Mouse (Mus musculus) megakaryocyte-erythroid progenitor cell, adult 5 weeks (primary cell): ENCODE data around the gene Hk1. TPM values are rescaled to one million over a fixed set of nuclear protein-coding genes. Genes with fewer than 3 reads are reported as not detected.

Experiments used
- polyA plus RNA-seq: library from polyadenylated mRNA; stranded (reverse); fragments of >175 nt; gene quantifications from 2 replicates; pipeline ENCODE4 v1.2.3, GENCODE M21; 2012

The Hk1 gene
- 254 and 322 TPM in 2 replicates for polyA plus RNA-seq

GRCm38 (mm10) chr10:62379808-62380207, at the start of gene Hk1:
Hk1 (minus strand) TSS chr10:62379908.

GRCm38 (mm10) chr10:62422255-62422654, 42.5 kb upstream of the Hk1 start, which contains the start of gene Hkdc1:
Hkdc1 (minus strand) TSS chr10:62422491.

GRCm38 (mm10) chr10:62252000-62252488, 127.7 kb downstream of the Hk1 start, which contains the start of gene Tacr2:
Tacr2 (plus strand) TSS chr10:62252438.

GRCm38 (mm10) chr10:62230708-62231394, 148.9 kb downstream of the Hk1 start, which contains the start of gene Tspan15:
Tspan15 (minus strand) TSS chr10:62231251.

Other genes with a start within 250 kb of the Hk1 start
- not detected in 2 replicates for gene Neurog3, start 246.8 kb downstream of the Hk1 start, polyA plus RNA-seq
- gene Fam241b, start 236.0 kb downstream of the Hk1 start, polyA plus RNA-seq: 0.28 and 0.40 TPM in 2 replicates
- 0.35 and 0.45 TPM in 2 replicates for gene Tspan15, start 148.7 kb downstream of the Hk1 start, polyA plus RNA-seq
- gene Tacr2, start 127.5 kb downstream of the Hk1 start, polyA plus RNA-seq: not detected in 2 replicates
- 0.02 TPM in 1 of 2 replicates, not detected in the other for gene Hkdc1, start 42.6 kb upstream of the Hk1 start, polyA plus RNA-seq
- 0.18 and 0.41 TPM in 2 replicates for gene 4930507D05Rik, start 69.6 kb upstream of the Hk1 start, polyA plus RNA-seq
- 18.6 and 27.3 TPM in 2 replicates for gene Supv3l1, start 69.8 kb upstream of the Hk1 start, polyA plus RNA-seq
- 11.1 and 11.4 TPM in 2 replicates for gene Vps26a, start 106.9 kb upstream of the Hk1 start, polyA plus RNA-seq
- 890 and 940 TPM in 2 replicates for gene Srgn, start 147.5 kb upstream of the Hk1 start, polyA plus RNA-seq
- gene Kif1bp, start 198.5 kb upstream of the Hk1 start, polyA plus RNA-seq: 6.3 and 6.7 TPM in 2 replicates
- gene Ddx21, start 222.4 kb upstream of the Hk1 start, polyA plus RNA-seq: 90.8 and 142 TPM in 2 replicates